Mouse (Mus musculus): ENCODE data around the gene Aanat. TPM values are rescaled to one million over a fixed set of nuclear protein-coding genes. Genes with fewer than 3 reads are reported as not detected.
A peak's percentile ranks its signal among the peaks of the same experiment; 100 is the strongest.

Gene Aanat
- total and polyA plus RNA-seq, 2 experiments from 2014 or later: 0.82 to 0.94 TPM

GRCm38 (mm10) chr11:116554171-116554878, 31.9 kb upstream of the Aanat start:
- ATAC-seq (ENCODE audit: low FRiP score) (no peak), DNase-seq (ENCODE audit: low spot score) (peak; percentile 88)
- Histone ChIP-seq H3K9ac (replicated peaks; ENCODE audit: low read length, poor library complexity, severe bottlenecking) (peak overlapping the region; percentile 13; the same call in 1 of the 2 replicates), H3K36me3 (ENCODE audit: insufficient read depth, low read length) (no peaks in the 10 kb centered on the region), H3K27me3 (ENCODE audit: insufficient read depth, low read length) (no peaks in the 10 kb centered on the region), H3K4me1 (ENCODE audit: insufficient read depth, low read length) (peaks cover 20% of the 10 kb centered on the region), H3K4me2 (ENCODE audit: low read depth, low read length, poor library complexity, severe bottlenecking) (no peak overlapping the region), H3K4me3 (ENCODE audit: low read depth, low read length) (no peak overlapping the region), H3K27ac (ENCODE audit: low read depth, low read length) (0 out of 2 replicates have a peak overlapping the region, but pooled peaks have one; percentile 38), H3K9me3 (ENCODE audit: low read length) (no peaks in the 10 kb centered on the region)
- TF ChIP-seq CTCF (IDR thresholded peaks at IDR 0.05): peak; percentile 87
- 28% methylated on average over 12 of the region's 12 CpGs for WGBS

DNA sequence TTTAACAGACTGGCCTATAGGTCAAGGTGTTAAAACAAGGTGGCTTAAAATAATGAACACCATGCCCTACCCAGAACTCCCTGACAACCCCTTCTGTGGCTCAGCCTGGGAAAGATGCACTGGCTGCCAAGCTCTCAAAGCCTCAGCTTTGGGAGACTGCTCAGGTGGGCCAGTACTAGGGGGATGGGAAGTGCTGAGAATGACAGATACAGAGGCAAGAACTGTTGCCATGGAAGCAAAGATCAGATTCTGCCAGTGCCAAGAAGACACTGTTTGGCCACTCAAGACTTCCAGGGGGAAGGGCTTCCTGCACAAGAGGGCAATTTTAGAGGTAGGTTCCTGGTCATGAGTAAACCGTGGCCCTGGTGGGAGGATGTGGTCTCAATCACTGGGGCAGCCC, 30.7 kb upstream of the Aanat start:
- Histone ChIP-seq H3K9ac (replicated peaks; ENCODE audit: low read length, poor library complexity, severe bottlenecking) (no peak overlapping the region; the same call in 1 of the 2 replicates), H3K27me3 (ENCODE audit: insufficient read depth, low read length) (no peaks in the 10 kb centered on the region), H3K4me1 (ENCODE audit: insufficient read depth, low read length) (peaks cover 20% of the 10 kb centered on the region), H3K27ac (ENCODE audit: low read depth, low read length) (peak overlapping the region; percentile 57; the same call in 1 of the 2 replicates), H3K4me2 (ENCODE audit: low read depth, low read length, poor library complexity, severe bottlenecking) (peak overlapping the region; percentile 29), H3K36me3 (ENCODE audit: insufficient read depth, low read length) (no peaks in the 10 kb centered on the region), H3K9me3 (ENCODE audit: low read length) (no peaks in the 10 kb centered on the region), H3K4me3 (ENCODE audit: low read depth, low read length) (no peak overlapping the region)
- DNase-seq (ENCODE audit: low spot score) (peak; percentile 52), ATAC-seq (ENCODE audit: low FRiP score) (no peak)
- TF ChIP-seq CTCF (IDR thresholded peaks at IDR 0.05): no peak
- 75% methylated on average over 1 of the region's 1 CpGs for WGBS

DNA sequence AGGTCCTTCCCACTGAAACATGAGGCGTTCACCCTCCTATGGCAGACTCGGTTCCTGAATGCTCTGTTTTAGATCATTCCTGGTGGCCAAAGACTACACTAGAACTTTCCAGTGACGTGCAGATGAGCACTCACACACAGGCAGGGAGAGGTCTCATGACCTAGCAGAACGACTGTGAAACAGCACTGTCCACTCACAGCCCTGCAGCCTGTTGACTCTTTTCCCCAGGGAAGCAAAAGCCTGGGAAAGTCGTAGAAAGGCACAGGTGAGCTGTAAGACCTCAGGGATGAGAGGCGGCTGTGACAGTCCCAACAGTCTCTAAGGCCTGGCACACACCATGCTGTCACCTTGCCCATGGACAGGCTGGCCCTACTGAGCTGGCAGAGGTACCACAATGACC, 29.9 kb upstream of the Aanat start:
- ATAC-seq (ENCODE audit: low FRiP score) (no peak), DNase-seq (ENCODE audit: low spot score) (no peak)
- Histone ChIP-seq H3K4me1 (ENCODE audit: insufficient read depth, low read length) (peaks cover 20% of the 10 kb centered on the region), H3K9ac (replicated peaks; ENCODE audit: low read length, poor library complexity, severe bottlenecking) (no peak overlapping the region), H3K27ac (ENCODE audit: low read depth, low read length) (peak overlapping the region; percentile 57), H3K4me3 (ENCODE audit: low read depth, low read length) (no peak overlapping the region), H3K36me3 (ENCODE audit: insufficient read depth, low read length) (no peaks in the 10 kb centered on the region), H3K9me3 (ENCODE audit: low read length) (no peaks in the 10 kb centered on the region), H3K4me2 (ENCODE audit: low read depth, low read length, poor library complexity, severe bottlenecking) (no peak overlapping the region), H3K27me3 (ENCODE audit: insufficient read depth, low read length) (no peaks in the 10 kb centered on the region)
- no peak for TF ChIP-seq CTCF (IDR thresholded peaks at IDR 0.05)
- WGBS: 63% methylated on average over 6 of the region's 6 CpGs

DNA sequence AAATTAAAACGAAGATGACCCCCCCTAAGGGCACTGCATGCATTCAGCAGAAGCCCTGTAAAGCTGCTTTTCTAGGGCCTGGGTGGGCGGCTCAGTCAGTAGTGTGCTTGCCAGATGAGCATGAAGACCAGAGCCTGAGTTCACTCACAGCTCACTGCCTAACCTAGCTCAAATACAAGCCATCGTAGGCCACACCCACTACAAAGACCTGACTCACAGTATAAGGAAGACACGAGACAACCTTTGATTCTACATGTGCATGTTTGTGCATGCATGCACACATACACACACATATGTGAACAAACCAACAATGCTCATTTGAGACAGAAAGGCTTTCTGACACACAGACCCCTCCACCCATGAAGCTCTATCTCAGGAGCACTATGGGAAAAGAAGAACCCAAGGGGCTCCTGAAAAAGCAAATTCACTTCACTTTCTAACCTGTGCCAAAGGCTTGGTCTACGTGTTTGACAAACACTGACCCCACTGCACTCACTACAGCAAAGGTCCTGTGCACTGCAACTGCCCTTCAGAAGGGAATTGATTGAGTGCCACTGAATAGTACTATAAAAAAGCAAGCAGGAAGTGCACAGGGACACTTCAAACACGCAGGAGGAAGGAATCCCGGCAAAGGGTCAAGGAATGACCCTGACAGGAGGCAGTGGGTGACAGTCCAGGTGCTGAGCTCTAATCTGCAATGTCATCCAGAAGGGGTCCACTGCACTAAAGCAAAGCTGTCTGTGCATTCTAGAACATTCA, 20.8 kb upstream of the Aanat start:
- no peak overlapping the region for H3K27ac ChIP-seq (ENCODE audit: low read depth, low read length)
- no peak for DNase-seq (ENCODE audit: low spot score)
- H3K9ac ChIP-seq (replicated peaks; ENCODE audit: low read length, poor library complexity, severe bottlenecking): no peak overlapping the region
- H3K9me3 ChIP-seq (ENCODE audit: low read length): no peaks in the 10 kb centered on the region
- H3K27me3 ChIP-seq (ENCODE audit: insufficient read depth, low read length): no peaks in the 10 kb centered on the region
- no peak overlapping the region for H3K4me2 ChIP-seq (ENCODE audit: low read depth, low read length, poor library complexity, severe bottlenecking)
- no peaks in the 10 kb centered on the region for H3K36me3 ChIP-seq (ENCODE audit: insufficient read depth, low read length)
- no peak for ATAC-seq (ENCODE audit: low FRiP score)
- no peak for TF ChIP-seq CTCF (IDR thresholded peaks at IDR 0.05)
- 80% methylated on average over 7 of the region's 7 CpGs for WGBS
- H3K4me3 ChIP-seq (ENCODE audit: low read depth, low read length): no peak overlapping the region
- H3K4me1 ChIP-seq (ENCODE audit: insufficient read depth, low read length): no peaks in the 10 kb centered on the region

- Histone ChIP-seq H3K36me3 (ENCODE audit: insufficient read depth, low read length) (0 out of 2 replicates have a peak, but pooled peaks cover 4% of the 10 kb centered on the region), H3K4me1 (ENCODE audit: insufficient read depth, low read length) (peaks cover under 1% of the 10 kb centered on the region; the same call in 1 of the 2 replicates), H3K9me3 (ENCODE audit: low read length) (no peaks in the 10 kb centered on the region), H3K27ac (ENCODE audit: low read depth, low read length) (no peak overlapping the region), H3K4me2 (ENCODE audit: low read depth, low read length, poor library complexity, severe bottlenecking) (no peak overlapping the region), H3K27me3 (ENCODE audit: insufficient read depth, low read length) (no peaks in the 10 kb centered on the region), H3K4me3 (ENCODE audit: low read depth, low read length) (no peak overlapping the region), H3K9ac (replicated peaks; ENCODE audit: low read length, poor library complexity, severe bottlenecking) (no peak overlapping the region)
- ATAC-seq (ENCODE audit: low FRiP score): no peak
- 87% methylated on average over 8 of the region's 8 CpGs for WGBS
- no peak for DNase-seq (ENCODE audit: low spot score)
- TF ChIP-seq CTCF (IDR thresholded peaks at IDR 0.05): no peak
Observed at GRCm38 (mm10) chr11:116567531-116567930, 18.7 kb upstream of the Aanat start.

GRCm38 (mm10) chr11:116570821-116571220, 15.4 kb upstream of the Aanat start:
- DNase-seq (ENCODE audit: low spot score) (no peak), ATAC-seq (ENCODE audit: low FRiP score) (no peak)
- Histone ChIP-seq H3K4me3 (ENCODE audit: low read depth, low read length) (no peak overlapping the region), H3K9ac (replicated peaks; ENCODE audit: low read length, poor library complexity, severe bottlenecking) (no peak overlapping the region), H3K9me3 (ENCODE audit: low read length) (no peaks in the 10 kb centered on the region), H3K27ac (ENCODE audit: low read depth, low read length) (no peak overlapping the region), H3K4me2 (ENCODE audit: low read depth, low read length, poor library complexity, severe bottlenecking) (no peak overlapping the region), H3K4me1 (ENCODE audit: insufficient read depth, low read length) (peaks cover 9% of the 10 kb centered on the region; the same call in 1 of the 2 replicates), H3K36me3 (ENCODE audit: insufficient read depth, low read length) (0 out of 2 replicates have a peak, but pooled peaks cover 4% of the 10 kb centered on the region), H3K27me3 (ENCODE audit: insufficient read depth, low read length) (no peaks in the 10 kb centered on the region)
- 83% methylated on average over 7 of the region's 7 CpGs for WGBS
- no peak for TF ChIP-seq CTCF (IDR thresholded peaks at IDR 0.05)

Measured in midbrain, postnatal 0 days (tissue).